Mouse (Mus musculus) ES-Bruce4 (cell line): ENCODE results near the gene Slc16a3. TPM values are rescaled to one million over a fixed set of nuclear protein-coding genes. Genes with fewer than 3 reads are reported as not detected.

Experiments
- H3K27ac ChIP-seq: 2 replicates; pipeline ENCODE4 v1.5.1; 2012; ENCODE audit warnings: low read length, inconsistent platforms; ENCODE audit not compliant: insufficient read depth
- H3K27me3 ChIP-seq: 2 replicates; pipeline ENCODE4 v1.6.1; 2012; ENCODE audit warnings: mild to moderate bottlenecking, low read length, inconsistent platforms; ENCODE audit not compliant: control insufficient read depth, poor library complexity, insufficient read depth, severe bottlenecking
- H3K36me3 ChIP-seq: 2 replicates; pipeline ENCODE4 v1.6.1; 2012; ENCODE audit warnings: inconsistent platforms, mild to moderate bottlenecking, low read length, moderate library complexity; ENCODE audit not compliant: control insufficient read depth, poor library complexity, insufficient read depth, severe bottlenecking
- H3K4me1 ChIP-seq: one replicate; pipeline ENCODE4 v1.8.1; 2011; ENCODE audit warnings: low read length; ENCODE audit not compliant: control insufficient read depth, insufficient read depth
- H3K4me3 ChIP-seq: 2 replicates; pipeline ENCODE4 v1.5.1; 2011; ENCODE audit warnings: low read depth, mild to moderate bottlenecking, low read length
- H3K9ac ChIP-seq: 2 replicates; pipeline ENCODE4 v1.6.1; 2012; ENCODE audit warnings: low read depth, mild to moderate bottlenecking, inconsistent platforms; ENCODE audit not compliant: poor library complexity, severe bottlenecking
- H3K9me3 ChIP-seq: replicated peaks from 2 replicates; pipeline ENCODE4 v1.6.1; 2012; ENCODE audit warnings: mild to moderate bottlenecking, low read length, inconsistent platforms; ENCODE audit not compliant: control insufficient read depth, poor library complexity, insufficient read depth, severe bottlenecking
- CTCF ChIP-seq: IDR thresholded peaks from one replicate; pipeline ENCODE4 v1.8.1; 2011; ENCODE audit warnings: low read depth, low read length
- EP300 ChIP-seq: IDR thresholded peaks from 2 replicates; pipeline ENCODE4 v1.6.1; 2011; ENCODE audit warnings: low read depth, low read length; ENCODE audit not compliant: insufficient read depth
- POLR2A ChIP-seq: IDR thresholded peaks from one replicate; pipeline ENCODE4 v1.8.1; 2011; ENCODE audit warnings: low read length; ENCODE audit not compliant: insufficient read depth
- polyA plus RNA-seq: library from polyadenylated mRNA; stranded (reverse); fragments of >200 nt; gene quantifications from 2 replicates; pipeline ENCODE4 v1.2.4, GENCODE M21; 2011; ENCODE audit warnings: low read depth; ENCODE audit not compliant: missing spikeins, insufficient read depth, insufficient read length

Slc16a3 gene
- polyA plus RNA-seq, 1 experiment, result 84.3 TPM

DNA sequence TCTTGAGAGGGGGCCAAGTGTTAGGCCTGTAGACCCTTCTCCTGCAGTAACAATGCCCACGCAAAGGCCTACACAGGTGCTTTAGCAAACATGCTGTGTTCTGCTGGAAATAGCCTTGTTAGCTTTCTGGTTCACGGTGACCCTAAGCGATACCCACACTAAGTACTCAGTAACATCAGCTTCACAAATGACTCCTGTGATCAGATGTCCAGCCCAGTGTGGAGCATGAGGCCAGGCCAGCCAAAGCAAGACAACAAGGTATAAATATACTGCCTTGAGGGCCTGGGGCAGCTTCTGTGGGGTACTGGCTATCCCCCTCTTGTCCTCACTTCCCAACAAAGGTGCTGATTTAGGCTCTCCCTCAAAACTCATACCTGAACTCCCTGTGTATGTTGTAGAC lies 44.8 kb downstream of the Slc16a3 start:
- no peak overlapping the region for H3K9ac ChIP-seq
- no peak overlapping the region for H3K4me3 ChIP-seq
- no peak overlapping the region for H3K27ac ChIP-seq
- no peaks in the 10 kb centered on the region for H3K36me3 ChIP-seq
- TF ChIP-seq POLR2A, result no peak
- no peak for TF ChIP-seq CTCF
- no peak for TF ChIP-seq EP300
- H3K27me3 ChIP-seq, result no peaks in the 10 kb centered on the region
- H3K4me1 ChIP-seq, result peaks cover 3% of the 10 kb centered on the region
- H3K9me3 ChIP-seq, result no peaks in the 10 kb centered on the region

DNA sequence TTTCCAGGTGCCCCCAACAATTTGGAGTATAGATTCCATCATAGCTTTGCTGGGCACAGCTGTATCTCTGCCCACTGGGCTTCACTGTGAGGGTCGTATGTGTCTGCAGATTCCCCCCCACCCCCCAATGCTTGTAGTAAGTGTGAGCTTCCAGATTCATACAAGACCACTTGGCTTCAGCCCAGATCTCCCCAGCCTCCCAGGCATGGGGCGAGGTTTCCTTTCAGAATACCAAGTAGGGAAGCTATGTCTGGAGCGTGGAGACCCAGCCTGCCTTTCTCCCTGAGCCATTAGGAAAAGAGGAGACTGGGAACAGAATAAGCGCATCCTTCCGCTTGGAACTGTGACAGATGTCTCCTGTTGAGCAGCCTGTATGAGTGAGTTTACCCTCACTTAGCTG lies 45.3 kb downstream of the Slc16a3 start:
- Histone ChIP-seq H3K36me3 (no peaks in the 10 kb centered on the region), H3K9ac (no peak overlapping the region), H3K27ac (no peak overlapping the region), H3K9me3 (no peaks in the 10 kb centered on the region), H3K27me3 (no peaks in the 10 kb centered on the region), H3K4me3 (no peak overlapping the region), H3K4me1 (peaks cover 3% of the 10 kb centered on the region)
- TF ChIP-seq EP300 (no peak), CTCF (no peak), POLR2A (no peak)

- Histone ChIP-seq H3K9ac (no peak overlapping the region), H3K27me3 (no peaks in the 10 kb centered on the region), H3K27ac (no peak overlapping the region), H3K36me3 (no peaks in the 10 kb centered on the region), H3K4me1 (no peaks in the 10 kb centered on the region), H3K9me3 (no peaks in the 10 kb centered on the region), H3K4me3 (no peak overlapping the region)
- no peak for TF ChIP-seq EP300
- no peak for TF ChIP-seq CTCF
- TF ChIP-seq POLR2A, result no peak
Measured at GRCm38 (mm10) chr11:120994741-120995140, 46.5 kb downstream of the Slc16a3 start.

DNA sequence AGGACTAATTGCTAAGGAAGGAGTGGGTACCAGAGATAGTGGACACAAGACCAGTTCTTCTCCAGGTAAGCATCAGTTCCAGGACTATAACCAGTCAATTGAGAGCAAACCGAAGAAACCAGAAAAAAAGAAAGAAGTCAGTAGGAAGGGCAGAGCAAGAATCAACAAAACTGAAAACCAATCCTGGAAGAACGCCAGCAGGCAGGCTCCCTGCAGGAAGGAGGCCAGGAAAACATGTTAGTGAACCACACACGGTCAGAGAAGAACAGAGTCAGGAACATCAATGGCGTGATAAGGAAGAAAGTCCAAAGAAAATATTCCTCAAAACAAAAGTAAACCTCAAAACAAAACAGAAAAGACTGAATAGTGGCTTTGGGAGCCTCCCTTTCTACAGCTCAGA lies 53.7 kb downstream of the Slc16a3 start:
- H3K9me3 ChIP-seq, result no peaks in the 10 kb centered on the region
- no peaks in the 10 kb centered on the region for H3K27me3 ChIP-seq
- no peak overlapping the region for H3K27ac ChIP-seq
- H3K9ac ChIP-seq, result no peak overlapping the region
- no peak overlapping the region for H3K4me3 ChIP-seq
- H3K4me1 ChIP-seq, result peaks cover 2% of the 10 kb centered on the region
- no peaks in the 10 kb centered on the region for H3K36me3 ChIP-seq
- TF ChIP-seq CTCF (no peak), EP300 (no peak), POLR2A (no peak)

DNA sequence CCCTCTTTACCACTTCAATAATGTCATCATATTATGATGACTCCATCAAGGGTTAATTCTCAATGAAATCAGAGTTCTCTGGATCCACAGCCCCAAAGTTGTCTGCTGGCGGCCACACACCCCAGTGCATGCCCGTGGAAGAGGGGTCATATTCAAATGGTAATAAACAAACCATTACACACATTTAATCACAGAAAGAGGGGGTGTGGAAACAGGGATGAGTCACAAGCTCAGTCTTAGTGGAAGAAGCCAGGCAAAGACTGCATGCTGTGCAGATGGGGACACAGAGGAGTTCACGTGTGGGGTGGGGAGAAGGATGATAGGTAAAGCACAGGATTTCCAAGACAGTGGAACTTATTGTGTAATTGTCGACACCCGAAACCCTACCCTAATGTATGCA lies 56.0 kb downstream of the Slc16a3 start:
- Histone ChIP-seq H3K4me1 (peaks cover 2% of the 10 kb centered on the region), H3K27me3 (no peaks in the 10 kb centered on the region), H3K9ac (no peak overlapping the region), H3K4me3 (no peak overlapping the region), H3K9me3 (no peaks in the 10 kb centered on the region), H3K27ac (no peak overlapping the region), H3K36me3 (no peaks in the 10 kb centered on the region)
- TF ChIP-seq CTCF (no peak), EP300 (no peak), POLR2A (no peak)

DNA sequence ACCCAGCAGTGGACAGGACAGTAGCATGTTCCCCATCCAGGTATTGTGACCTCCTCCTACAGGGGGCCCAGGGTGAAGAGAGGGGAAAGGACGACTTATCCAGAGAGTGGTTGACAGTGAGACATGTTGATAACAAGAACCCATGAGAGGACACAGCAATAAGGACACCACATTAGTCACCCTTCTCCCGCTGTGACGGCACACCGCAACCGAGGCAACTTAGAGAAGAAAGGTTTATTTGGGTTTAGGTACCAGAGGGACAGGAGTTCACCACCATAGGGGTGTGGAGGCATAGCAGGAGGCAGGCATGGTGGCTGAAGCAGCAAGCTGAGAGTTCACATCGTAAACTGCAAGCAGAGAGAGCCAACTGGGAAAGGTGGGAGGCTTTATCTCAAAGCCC lies 57.9 kb downstream of the Slc16a3 start:
- no peaks in the 10 kb centered on the region for H3K27me3 ChIP-seq
- H3K36me3 ChIP-seq, result no peaks in the 10 kb centered on the region
- TF ChIP-seq EP300 (no peak), POLR2A (no peak)
- H3K9me3 ChIP-seq, result no peaks in the 10 kb centered on the region
- no peak overlapping the region for H3K27ac ChIP-seq
- no peak overlapping the region for H3K9ac ChIP-seq
- peaks cover 2% of the 10 kb centered on the region for H3K4me1 ChIP-seq
- no peak overlapping the region for H3K4me3 ChIP-seq
